Mouse (Mus musculus) cerebellum, adult 2 months (tissue): ENCODE results near the gene Slc2a4.

Experiments used
- CTCF ChIP-seq: fragments of 200-500 bp; IDR thresholded peaks from 2 replicates; pipeline ENCODE4 v1.5.1; 2011; ENCODE audit warnings: low read depth, mild to moderate bottlenecking, control low read depth, low read length, moderate library complexity, borderline replicate concordance; ENCODE audit not compliant: insufficient read depth
- POLR2A ChIP-seq: fragments of 200-500 bp; IDR thresholded peaks from 2 replicates; pipeline ENCODE4 v1.6.1; 2011; ENCODE audit warnings: low read length, control low read depth, borderline replicate concordance; ENCODE audit not compliant: insufficient read depth

DNA sequence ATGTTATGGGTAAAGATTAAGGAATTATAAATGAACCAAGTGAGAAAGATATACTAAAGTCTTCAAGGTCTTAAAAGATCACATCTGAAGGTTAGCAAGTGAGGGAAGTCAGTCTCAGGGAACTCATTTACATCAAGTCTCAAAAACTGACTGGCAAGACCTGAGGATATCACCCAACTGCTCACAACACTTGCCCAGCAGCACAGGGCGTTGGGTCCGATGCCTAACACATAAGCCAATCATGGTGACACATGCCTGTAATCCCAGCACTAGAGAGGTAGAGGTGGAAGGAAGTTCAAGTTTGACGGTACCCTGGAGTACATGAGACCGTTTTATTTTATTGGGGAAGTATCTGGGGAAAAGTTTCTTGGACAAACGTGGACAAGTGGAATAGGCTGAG, 29.9 kb downstream of the Slc2a4 start:
- TF ChIP-seq POLR2A: no peak
- TF ChIP-seq CTCF: no peak
